Mouse (Mus musculus) neural tube, embryonic 12.5 days (tissue): Measurements from ENCODE around the gene Armc12. TPM values are rescaled to one million over a fixed set of nuclear protein-coding genes. Genes with fewer than 3 reads are reported as not detected.

Source experiments
- ATAC-seq: fragments of 200-750 bp; cut with Nextera tagmentation; 2 replicates; pipeline ENCODE4 v1.8.0; 2017; ENCODE audit warnings: low read depth, mild to moderate bottlenecking, moderate TSS enrichment, moderate library complexity; ENCODE audit not compliant: low FRiP score
- H3K27ac ChIP-seq: fragments of 300-500 bp; sonication (generic); 2 replicates; pipeline ENCODE4 v1.5.1; 2016
- H3K27me3 ChIP-seq: fragments of 300-500 bp; sonication (generic); replicated peaks from 2 replicates; pipeline ENCODE4 v1.6.1; 2016; ENCODE audit warnings: mild to moderate bottlenecking
- H3K36me3 ChIP-seq: fragments of 300-500 bp; sonication (generic); 2 replicates; pipeline ENCODE4 v1.6.1; 2016; ENCODE audit warnings: mild to moderate bottlenecking
- H3K4me1 ChIP-seq: fragments of 300-500 bp; sonication (generic); 2 replicates; pipeline ENCODE4 v1.6.1; 2016
- H3K4me2 ChIP-seq: fragments of 300-500 bp; sonication (generic); replicated peaks from 2 replicates; pipeline ENCODE4 v1.6.1; 2016; ENCODE audit warnings: mild to moderate bottlenecking
- H3K4me3 ChIP-seq: fragments of 300-500 bp; sonication (generic); 2 replicates; pipeline ENCODE4 v1.5.1; 2016
- H3K9ac ChIP-seq: fragments of 300-500 bp; sonication (generic); 2 replicates; pipeline ENCODE4 v1.6.1; 2016; ENCODE audit warnings: mild to moderate bottlenecking
- H3K9me3 ChIP-seq: fragments of 300-500 bp; sonication (generic); 2 replicates; pipeline ENCODE4 v1.6.1; 2016; ENCODE audit warnings: mild to moderate bottlenecking
- WGBS: fragments of 180-500 bp; shearing (Covaris S2); methylation state at CpG from one replicate; pipeline ENCODE4 v1.1.7; 2016; 5-methylcytosine and 5-hydroxymethylcytosine counted together
- polyA plus RNA-seq: library from polyadenylated mRNA; unstranded; fragments of >200 nt; fragmentation: Nextera tagmentation; extraction: Ambion mirVana; gene quantifications from 2 replicates; pipeline ENCODE4 v1.2.1, GENCODE M21; 2016

The Armc12 gene
- polyA plus RNA-seq, 1 experiment from 2014 or later: not detected

DNA sequence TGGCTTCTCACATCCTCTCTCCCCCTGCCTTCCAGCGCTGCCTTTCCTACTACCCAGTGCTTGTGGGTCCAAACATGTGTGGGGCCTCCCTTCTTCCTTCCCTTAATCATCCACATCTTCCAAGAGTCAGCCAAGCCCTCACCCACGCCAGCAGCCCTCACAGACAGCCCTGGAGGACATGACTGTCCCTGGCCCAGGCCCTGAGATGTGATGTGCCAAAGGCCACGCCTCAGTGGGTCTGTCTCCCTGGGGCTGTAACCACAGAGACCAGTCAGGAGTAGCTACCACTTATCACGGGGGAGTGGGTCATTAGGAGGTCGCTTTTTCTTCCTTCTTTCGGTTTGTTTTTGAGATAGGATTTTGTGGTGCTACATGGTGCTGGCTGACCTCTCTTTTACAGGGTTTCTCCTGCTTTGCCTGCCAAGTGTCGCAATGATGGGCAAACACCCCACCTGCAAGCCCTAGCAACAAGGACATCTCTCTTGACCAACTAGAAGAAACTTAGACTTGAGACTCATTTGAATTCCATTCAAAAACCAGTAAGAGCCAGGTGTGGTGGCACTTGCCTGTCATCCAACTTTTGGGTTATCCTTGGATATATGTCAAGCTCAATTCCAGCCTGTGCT lies 28.3 kb upstream of the Armc12 start:
- Histone ChIP-seq H3K9ac (no peak overlapping the region), H3K27ac (no peak overlapping the region), H3K9me3 (no peaks in the 10 kb centered on the region), H3K4me2 (no peak overlapping the region), H3K4me1 (no peaks in the 10 kb centered on the region), H3K27me3 (no peaks in the 10 kb centered on the region), H3K4me3 (no peak overlapping the region), H3K36me3 (no peaks in the 10 kb centered on the region)
- WGBS: 76% methylated on average over 7 of the region's 7 CpGs
- no peak for ATAC-seq

DNA sequence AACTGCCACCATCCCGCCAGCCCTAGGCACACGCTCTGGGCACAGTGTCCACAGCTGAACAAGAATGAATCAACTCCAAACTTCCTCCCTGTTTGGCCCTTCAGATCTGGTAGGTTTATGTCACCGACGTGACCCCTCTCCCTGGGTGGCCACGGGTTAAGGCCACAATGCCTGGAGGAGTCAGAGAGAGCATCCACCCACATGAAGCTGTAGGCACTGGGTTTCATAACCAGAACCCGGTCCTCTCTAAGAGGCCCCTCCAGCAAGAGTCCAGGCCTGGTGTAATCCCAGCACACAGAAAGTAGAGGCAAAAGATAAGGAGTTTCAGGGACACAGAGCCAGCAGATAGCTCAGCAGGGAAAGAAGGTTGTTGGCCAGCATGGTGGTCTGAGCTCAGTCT lies 26.4 kb upstream of the Armc12 start:
- no peaks in the 10 kb centered on the region for H3K9me3 ChIP-seq
- H3K4me1 ChIP-seq: no peaks in the 10 kb centered on the region
- no peak for ATAC-seq
- no peak overlapping the region for H3K9ac ChIP-seq
- no peaks in the 10 kb centered on the region for H3K27me3 ChIP-seq
- H3K4me3 ChIP-seq: no peak overlapping the region
- no peak overlapping the region for H3K27ac ChIP-seq
- no peaks in the 10 kb centered on the region for H3K36me3 ChIP-seq
- WGBS: 81% methylated on average over 6 of the region's 6 CpGs
- H3K4me2 ChIP-seq: no peak overlapping the region

DNA sequence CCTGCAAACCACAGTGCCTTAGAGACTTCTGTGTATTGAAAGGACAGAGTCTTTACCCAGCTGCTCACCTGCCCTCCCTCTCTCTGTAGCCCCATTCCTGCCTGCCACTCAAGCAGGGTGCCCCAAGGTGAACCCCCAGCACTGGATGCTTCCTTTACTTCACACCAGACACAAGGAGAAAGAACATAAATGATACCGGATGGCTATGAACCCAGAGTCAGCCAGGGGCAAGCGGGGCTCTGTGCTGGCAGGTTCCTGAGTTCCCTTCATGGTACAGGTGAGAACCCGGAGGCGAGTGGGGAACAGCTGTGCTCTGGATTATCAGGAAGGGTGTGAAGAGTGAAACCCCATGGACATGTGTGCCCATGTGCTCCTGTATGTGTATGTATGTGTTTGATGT lies 25.0 kb upstream of the Armc12 start:
- WGBS: 93% methylated on average over 4 of the region's 4 CpGs
- no peak for ATAC-seq
- Histone ChIP-seq H3K36me3 (no peaks in the 10 kb centered on the region), H3K4me3 (no peak overlapping the region), H3K27me3 (no peaks in the 10 kb centered on the region), H3K4me2 (no peak overlapping the region), H3K4me1 (peaks cover 4% of the 10 kb centered on the region), H3K9ac (no peak overlapping the region), H3K9me3 (no peaks in the 10 kb centered on the region), H3K27ac (no peak overlapping the region)

DNA sequence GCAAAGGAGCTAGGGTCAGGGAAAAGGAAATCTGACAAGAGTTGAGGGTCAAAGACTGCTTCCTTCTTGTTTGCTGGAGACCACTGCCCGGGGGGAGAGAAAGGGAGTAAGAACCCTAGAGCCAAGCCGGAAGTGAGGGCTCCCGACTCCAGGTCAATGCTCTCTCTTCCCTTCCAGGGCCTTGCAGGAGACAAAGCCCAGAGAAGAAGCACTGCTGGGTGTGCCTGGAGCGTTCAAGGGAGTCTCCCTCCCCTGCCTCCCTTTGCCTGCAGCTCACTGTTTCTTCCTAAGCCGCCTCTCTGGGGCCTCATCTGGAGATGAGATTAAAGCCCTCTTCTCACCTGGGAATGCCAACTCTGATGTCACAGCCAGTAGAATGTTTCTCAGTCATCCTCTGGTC lies 23.7 kb upstream of the Armc12 start:
- H3K9me3 ChIP-seq: no peaks in the 10 kb centered on the region
- H3K9ac ChIP-seq: no peak overlapping the region
- H3K27me3 ChIP-seq: no peaks in the 10 kb centered on the region; the same call in 1 of the 2 replicates
- no peaks in the 10 kb centered on the region for H3K36me3 ChIP-seq
- H3K4me1 ChIP-seq: peaks cover 15% of the 10 kb centered on the region
- ATAC-seq: no peak
- no peak overlapping the region for H3K4me3 ChIP-seq
- no peak overlapping the region for H3K27ac ChIP-seq
- H3K4me2 ChIP-seq: no peak overlapping the region
- WGBS: 33% methylated on average over 5 of the region's 5 CpGs

DNA sequence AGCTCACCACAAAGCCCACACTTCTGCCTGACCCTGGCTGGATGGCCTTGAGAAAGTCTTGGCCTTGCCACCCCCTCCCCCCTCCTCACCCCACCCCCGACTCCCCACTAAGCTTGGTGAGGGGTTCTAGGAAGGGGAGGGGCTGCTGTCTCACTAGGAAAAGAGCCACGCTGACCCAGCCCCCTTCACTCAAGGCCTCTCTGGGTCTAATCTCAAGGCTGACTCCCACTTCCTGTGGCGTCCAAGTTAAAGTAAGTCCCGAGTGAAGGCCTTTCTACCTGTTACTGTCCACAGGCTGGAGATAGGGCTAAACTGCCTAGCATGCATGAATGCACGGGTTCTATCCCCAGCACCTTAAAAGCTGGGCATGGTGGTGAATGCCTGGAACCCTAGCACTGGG lies 23.1 kb upstream of the Armc12 start:
- WGBS: 40% methylated on average over 5 of the region's 5 CpGs
- no peak for ATAC-seq
- Histone ChIP-seq H3K36me3 (no peaks in the 10 kb centered on the region), H3K9ac (no peak overlapping the region), H3K9me3 (no peaks in the 10 kb centered on the region), H3K4me3 (no peak overlapping the region), H3K27me3 (no peaks in the 10 kb centered on the region; the same call in 1 of the 2 replicates), H3K27ac (no peak overlapping the region), H3K4me2 (no peak overlapping the region), H3K4me1 (peaks cover 16% of the 10 kb centered on the region)

DNA sequence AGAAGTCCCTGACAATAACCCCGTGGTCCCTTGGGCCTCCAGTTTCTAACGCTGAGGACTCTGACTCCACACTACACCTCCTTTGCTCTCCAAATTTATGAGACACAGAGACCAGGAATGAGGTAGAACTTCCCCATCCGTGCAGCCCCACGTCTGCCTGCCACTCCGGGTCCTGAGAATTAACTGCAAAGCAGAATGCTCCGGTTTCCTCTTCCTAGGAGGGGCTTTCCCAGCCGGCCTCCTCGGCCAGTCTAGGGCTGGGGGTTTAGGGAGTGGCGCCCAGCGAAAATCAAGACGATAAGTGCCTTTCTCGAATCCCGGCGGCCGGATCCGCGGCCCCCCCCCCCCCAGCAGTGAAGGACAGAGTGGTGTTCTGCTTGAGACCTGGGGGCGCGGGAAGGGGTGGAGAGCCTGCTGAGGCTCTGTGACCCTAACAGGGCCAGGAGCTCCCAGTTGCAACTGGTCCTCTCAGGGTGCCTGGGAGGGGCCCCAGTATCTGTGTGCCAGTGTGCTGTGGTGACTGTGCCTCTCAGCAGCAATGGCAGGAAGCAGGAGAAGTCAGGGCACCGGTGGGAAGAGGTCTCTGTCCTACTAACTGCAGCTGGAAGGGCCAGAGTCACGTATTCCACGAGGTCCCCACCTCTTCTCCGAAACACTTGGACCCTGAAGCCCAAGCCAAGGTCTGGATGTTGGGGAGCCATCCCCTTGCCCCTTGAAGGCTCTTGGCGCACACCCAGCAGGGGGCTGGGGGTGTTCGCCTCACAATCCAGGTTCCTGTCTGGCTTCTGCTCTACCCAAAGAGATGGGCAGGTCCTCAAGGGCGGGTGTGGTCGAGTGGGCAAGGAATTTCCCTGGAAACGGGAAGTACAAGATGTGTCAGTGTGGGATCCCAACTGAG lies 19.9 kb upstream of the Armc12 start:
- H3K27ac ChIP-seq: no peak overlapping the region
- H3K4me3 ChIP-seq: no peak overlapping the region; the same call in 1 of the 2 replicates
- H3K9ac ChIP-seq: 0 out of 2 replicates have a peak overlapping the region, but pooled peaks have one; percentile 17
- 5% methylated on average over 28 of the region's 28 CpGs for WGBS
- H3K4me1 ChIP-seq: peaks cover 23% of the 10 kb centered on the region
- no peak for ATAC-seq
- no peaks in the 10 kb centered on the region for H3K9me3 ChIP-seq
- no peaks in the 10 kb centered on the region for H3K36me3 ChIP-seq
- peak overlapping the region; percentile 50 for H3K4me2 ChIP-seq
- H3K27me3 ChIP-seq: peaks cover 2% of the 10 kb centered on the region; the same call in 1 of the 2 replicates

DNA sequence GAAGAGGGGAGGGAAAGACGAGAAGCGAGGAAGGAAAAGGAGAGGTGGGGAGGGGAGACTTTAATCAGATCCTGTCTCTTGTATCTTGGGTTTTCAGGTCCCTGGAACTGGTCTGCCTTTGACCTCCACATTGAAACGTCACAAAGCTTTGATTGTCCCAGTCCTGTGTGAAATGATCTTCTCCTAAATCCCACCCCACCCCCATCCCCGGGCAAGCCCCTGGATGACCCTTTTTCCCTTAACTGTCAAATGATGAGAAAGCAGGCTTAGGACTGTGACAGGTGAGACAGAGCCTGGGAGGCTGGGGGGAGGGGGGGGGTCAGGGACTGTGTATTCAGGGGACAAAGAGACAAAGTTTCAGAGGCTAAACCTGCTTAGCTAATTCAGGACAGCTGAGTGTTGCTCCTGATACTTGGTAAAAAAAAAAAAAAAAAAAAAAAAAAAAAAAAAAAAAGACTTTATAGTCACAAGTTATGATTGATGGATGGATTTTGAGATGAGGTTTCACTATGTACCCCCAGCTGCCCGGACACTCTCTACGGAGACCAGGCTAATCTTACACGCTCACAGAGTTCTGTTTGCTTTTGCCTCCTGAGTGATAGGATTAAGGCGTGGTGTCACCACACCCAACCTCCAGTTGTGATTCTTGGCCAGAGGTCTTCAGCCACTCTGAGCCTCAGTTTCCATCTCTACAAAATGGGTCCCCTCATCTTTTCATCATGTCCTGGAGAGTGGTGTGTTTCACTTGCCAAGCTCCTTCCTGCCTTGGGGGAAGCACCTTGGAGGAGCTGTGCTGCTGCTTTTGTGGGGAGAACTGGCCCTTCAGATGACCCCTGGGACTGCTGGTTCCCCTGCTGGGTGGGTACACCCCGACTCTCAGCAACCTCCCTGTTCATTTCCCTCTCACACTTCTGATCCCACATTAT lies 18.7 kb upstream of the Armc12 start:
- peak overlapping the region; percentile 50; the same call in 1 of the 2 replicates for H3K4me2 ChIP-seq
- no peaks in the 10 kb centered on the region for H3K9me3 ChIP-seq
- H3K27me3 ChIP-seq: peaks cover 7% of the 10 kb centered on the region; the same call in 1 of the 2 replicates
- ATAC-seq: no peak
- H3K4me3 ChIP-seq: no peak overlapping the region
- H3K27ac ChIP-seq: no peak overlapping the region
- no peaks in the 10 kb centered on the region for H3K36me3 ChIP-seq
- peaks cover 26% of the 10 kb centered on the region for H3K4me1 ChIP-seq
- H3K9ac ChIP-seq: no peak overlapping the region
- 45% methylated on average over 9 of the region's 9 CpGs for WGBS

DNA sequence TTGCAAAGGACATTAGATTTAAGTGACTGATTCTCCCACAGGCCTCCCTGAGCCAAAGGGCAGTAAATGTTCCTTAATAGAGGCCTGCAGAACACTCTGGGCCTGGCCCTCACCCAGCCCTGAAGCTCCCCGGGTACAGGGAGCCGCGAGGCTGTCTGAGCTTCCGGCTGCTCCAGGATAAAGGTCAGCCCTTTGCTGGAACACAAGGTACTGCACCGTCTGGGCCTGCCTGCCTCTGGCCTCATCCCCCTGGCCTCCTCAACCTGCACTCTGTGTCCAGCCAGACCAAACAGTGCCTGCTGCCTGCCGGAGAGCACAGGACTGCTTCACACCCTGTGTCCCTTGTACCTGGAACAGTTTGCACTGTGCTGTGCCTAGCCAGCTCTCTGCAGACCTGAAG lies 17.9 kb upstream of the Armc12 start:
- Histone ChIP-seq H3K36me3 (no peaks in the 10 kb centered on the region), H3K4me2 (no peak overlapping the region), H3K27me3 (peaks cover 7% of the 10 kb centered on the region), H3K4me3 (no peak overlapping the region), H3K27ac (no peak overlapping the region), H3K9me3 (no peaks in the 10 kb centered on the region), H3K9ac (no peak overlapping the region), H3K4me1 (peaks cover 33% of the 10 kb centered on the region)
- WGBS: 36% methylated on average over 6 of the region's 6 CpGs
- no peak for ATAC-seq

DNA sequence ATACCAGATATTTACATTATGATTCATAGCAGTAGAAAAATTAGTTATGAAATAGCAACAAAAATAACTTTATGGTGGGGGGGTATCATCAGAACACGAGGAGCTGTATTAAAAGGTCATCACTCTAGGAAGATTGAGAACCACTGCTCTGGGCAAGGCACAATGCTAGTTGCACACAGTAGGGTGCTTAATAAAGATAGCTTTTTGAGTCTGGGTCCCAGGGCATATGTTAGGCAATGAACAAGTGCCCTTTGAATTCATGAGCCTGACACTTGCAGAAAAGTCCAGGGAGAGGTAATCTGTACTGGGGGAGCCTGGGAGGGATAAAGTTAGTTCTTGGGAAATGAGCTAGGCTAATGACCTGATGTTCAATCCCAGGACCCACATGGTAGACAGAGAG lies 17.3 kb upstream of the Armc12 start:
- Histone ChIP-seq H3K27me3 (peaks cover 8% of the 10 kb centered on the region), H3K36me3 (no peaks in the 10 kb centered on the region)

DNA sequence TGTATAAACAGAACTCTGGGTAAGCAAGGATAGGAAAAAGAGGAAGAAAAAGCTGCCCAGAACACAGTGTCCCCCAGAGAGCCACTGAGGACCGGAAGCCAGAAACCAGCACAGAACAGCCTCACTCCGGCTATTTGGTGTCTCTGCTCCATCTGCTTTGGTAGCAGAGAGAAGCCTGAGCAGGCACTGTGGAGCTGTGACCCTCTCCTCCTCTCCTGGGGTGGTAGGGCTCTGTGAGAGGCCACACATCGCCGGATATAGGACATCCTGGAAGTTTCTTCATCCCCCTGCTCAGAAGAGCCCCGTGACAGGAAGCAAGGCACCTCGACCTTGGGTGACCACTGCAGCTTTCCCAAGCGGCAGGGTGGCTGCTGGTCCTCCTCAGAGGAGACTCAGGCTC lies 16.8 kb upstream of the Armc12 start:
- Histone ChIP-seq H3K27ac (no peak overlapping the region), H3K36me3 (no peaks in the 10 kb centered on the region), H3K4me3 (no peak overlapping the region), H3K9ac (no peak overlapping the region), H3K27me3 (peaks cover 13% of the 10 kb centered on the region), H3K4me1 (peaks cover 43% of the 10 kb centered on the region), H3K9me3 (no peaks in the 10 kb centered on the region), H3K4me2 (no peak overlapping the region)
- WGBS: 74% methylated on average over 7 of the region's 7 CpGs
- no peak for ATAC-seq

More for the DNA sequence above, 17.3 kb upstream of the Armc12 start:
- ATAC-seq: no peak
- no peak overlapping the region for H3K27ac ChIP-seq
- no peak overlapping the region for H3K4me3 ChIP-seq
- 82% methylated on average over 1 of the region's 1 CpGs for WGBS
- no peak overlapping the region for H3K9ac ChIP-seq
- no peak overlapping the region for H3K4me2 ChIP-seq
- peaks cover 39% of the 10 kb centered on the region for H3K4me1 ChIP-seq
- no peaks in the 10 kb centered on the region for H3K9me3 ChIP-seq

DNA sequence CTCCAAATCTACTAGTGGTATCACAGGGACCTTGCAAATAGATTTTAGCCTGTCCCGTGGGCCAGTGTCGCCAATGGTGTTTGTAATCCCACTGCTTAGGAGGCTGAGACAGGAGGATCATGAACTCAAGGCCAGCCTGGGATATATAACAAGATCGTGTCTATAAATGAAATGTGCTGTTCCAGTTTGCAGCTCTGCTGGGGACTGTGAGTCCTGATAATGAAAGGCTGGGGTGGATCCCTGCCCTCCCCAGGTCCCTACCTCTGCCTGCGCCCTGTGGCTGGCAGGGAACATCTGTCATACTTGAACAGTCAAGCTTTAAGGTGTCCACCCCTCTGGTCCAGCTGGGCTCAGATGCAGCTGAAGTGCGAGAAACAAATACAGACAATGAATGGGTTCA lies 16.1 kb upstream of the Armc12 start:
- peaks cover 17% of the 10 kb centered on the region for H3K27me3 ChIP-seq
- no peak overlapping the region for H3K4me3 ChIP-seq
- H3K9ac ChIP-seq: no peak overlapping the region
- H3K4me1 ChIP-seq: peaks cover 44% of the 10 kb centered on the region
- no peaks in the 10 kb centered on the region for H3K36me3 ChIP-seq
- no peak for ATAC-seq
- 68% methylated on average over 5 of the region's 5 CpGs for WGBS
- H3K9me3 ChIP-seq: no peaks in the 10 kb centered on the region
- H3K27ac ChIP-seq: no peak overlapping the region
- no peak overlapping the region for H3K4me2 ChIP-seq
